11 mouse cellular contexts compared by ENCODE assay signal in the genomic region with DNA sequence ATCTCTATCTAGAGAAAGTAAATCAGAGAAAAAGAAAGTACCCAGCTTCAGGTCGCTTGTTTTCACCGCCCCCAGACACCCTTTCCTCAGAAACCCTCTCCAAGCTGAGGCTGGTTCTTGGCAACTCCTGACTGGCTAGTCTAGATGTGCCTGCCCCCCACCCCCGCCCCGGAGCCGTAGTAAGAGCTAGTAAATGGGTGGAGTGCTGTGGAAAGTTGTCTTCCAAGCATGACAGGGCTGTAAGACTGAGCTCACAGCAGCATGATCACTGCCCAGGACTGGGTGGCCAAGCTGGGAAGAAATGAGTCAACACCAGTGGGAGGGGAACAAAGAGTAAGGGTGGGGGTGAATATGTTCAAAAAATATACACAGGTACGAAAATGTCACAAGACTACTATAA. TPM values are rescaled to one million over a fixed set of nuclear protein-coding genes. Genes with fewer than 3 reads are reported as not detected.
DNase-seq lines count a peak whose midpoint lies in the region; ATAC-seq and TF ChIP-seq lines count a peak whose summit lies in the region.
"Had no signal": no experiment of that assay in that cellular context is flagged by ENCODE, and none has a peak within 500 bp of the region (broad histone marks: within the 10 kb centered on the region; RNA-seq: fewer than 3 reads in every experiment).

No protein-coding gene starts in this region.

- no peak for ATAC-seq in kidney, embryonic 14.5 days (ENCODE audit: low FRiP score, low TSS enrichment)
- ATAC-seq in CD4-positive, CD25-positive, alpha-beta regulatory T cell, adult 4 months = peak; percentile 77
- ATAC-seq in Patski = peak; percentile 84

- no peak for TF ChIP-seq CTCF in Patski (IDR thresholded peaks at IDR 0.05)

- H3K27ac ChIP-seq in kidney, embryonic 14.5 days (ENCODE audit: low read depth, low read length) = 0 out of 2 replicates have a peak overlapping the region, but pooled peaks have one; percentile 42
- no peak overlapping the region for H3K27ac ChIP-seq in limb, embryonic 10.5 days
- H3K27ac ChIP-seq: limb, embryonic 13.5 days had no signal

- H3K36me3 ChIP-seq in kidney, embryonic 14.5 days (ENCODE audit: control insufficient read depth, insufficient read depth, low read length) = no peaks in the 10 kb centered on the region
- peaks cover 16% of the 10 kb centered on the region for H3K36me3 ChIP-seq in limb, embryonic 10.5 days

- no peak overlapping the region for H3K9ac ChIP-seq in kidney, embryonic 14.5 days (ENCODE audit: low read depth, low read length)
- H3K9ac ChIP-seq: limb, embryonic 13.5 days had no signal

- H3K4me1 ChIP-seq in kidney, embryonic 14.5 days (ENCODE audit: control insufficient read depth, insufficient read depth, low read length) = no peaks in the 10 kb centered on the region
- no peaks in the 10 kb centered on the region for H3K4me1 ChIP-seq in limb, embryonic 10.5 days
- H3K4me1 ChIP-seq: limb, embryonic 13.5 days had no signal

- no peak overlapping the region for H3K4me2 ChIP-seq in kidney, embryonic 14.5 days (replicated peaks; ENCODE audit: low read depth, low read length)
- H3K4me2 ChIP-seq: limb, embryonic 13.5 days had no signal

- no peak for DNase-seq in kidney, adult 8-10 months
- no peak for DNase-seq in Patski (ENCODE audit: low read depth, low spot score)
- DNase-seq in heart, postnatal 25 days (ENCODE audit: low spot score) = peak; percentile 20
- no peak for DNase-seq in thymus, postnatal 25 days
- no peak for DNase-seq in left cerebral cortex, adult 18-20 months (ENCODE audit: low spot score in 2 of 2)
- DNase-seq in limb, embryonic 10.5 days (ENCODE audit: low spot score) = no peak
- DNase-seq: kidney, adult 2 months; right cerebral cortex, postnatal 14 days had no signal

- H3K27me3 ChIP-seq in kidney, embryonic 14.5 days (ENCODE audit: control insufficient read depth, insufficient read depth, low read length) = no peaks in the 10 kb centered on the region
- H3K27me3 ChIP-seq in Patski = no peaks in the 10 kb centered on the region
- no peaks in the 10 kb centered on the region for H3K27me3 ChIP-seq in limb, embryonic 10.5 days (ENCODE audit: low read depth, poor library complexity, severe bottlenecking)
- H3K27me3 ChIP-seq: limb, embryonic 13.5 days had no signal

- no peak overlapping the region for H3K4me3 ChIP-seq in kidney, embryonic 14.5 days (ENCODE audit: low read length)
- no peak overlapping the region for H3K4me3 ChIP-seq in limb, embryonic 10.5 days
- H3K4me3 ChIP-seq: limb, embryonic 13.5 days had no signal

- POLR2A ChIA-PET in Patski (lab: Charles Lee) = no interaction called here

- in situ Hi-C loops in Patski (cut with MboI; ENCODE audit: low pct_unique_long_range_greater_than_20kb) = no loop called here

- no peaks in the 10 kb centered on the region for H3K9me3 ChIP-seq in kidney, embryonic 14.5 days (ENCODE audit: control insufficient read depth, low read length)
- no peaks in the 10 kb centered on the region for H3K9me3 ChIP-seq in limb, embryonic 10.5 days (replicated peaks)
- H3K9me3 ChIP-seq: limb, embryonic 13.5 days had no signal

- 56% methylated on average over 6 of the region's 6 CpGs for WGBS in kidney, embryonic 14.5 days
- WGBS in limb, embryonic 10.5 days = 74% methylated on average over 6 of the region's 6 CpGs

- CTCF ChIA-PET in Patski (lab: Charles Lee) = interaction anchor here (0.7 to 1.8 kb wide), 5 partner anchors 10 to 108 kb away, joined by 3 to 5 read pairs (median 3); no protein-coding TSS in a partner anchor

- intact Hi-C loops in heart, postnatal 25 days (cut with DNase I) = no loop called here

RNA-seq across cellular contexts. Expression of a gene that starts 33.8 kb away (rescaled TPM):
- polyA plus RNA-seq in kidney, embryonic 14.5 days (2014; fragmentation: Nextera tagmentation; extraction: Ambion mirVana) = 39.2 and 49.1 TPM in 2 replicates
- 100 to 1,000 TPM; 208 to 259 TPM for polyA plus RNA-seq in CD4-positive, CD25-positive, alpha-beta regulatory T cell, adult 4 months (2017; shearing (Covaris generic))
- polyA plus RNA-seq in Patski (2021) = 62.8 TPM
- 10 to 100 TPM; 23.2 to 25.9 TPM for total RNA-seq in heart, postnatal 25 days (2021)
- 100 to 1,000 TPM; 142 to 146 TPM for total RNA-seq in left cerebral cortex, adult 18-20 months (2021)
- polyA plus RNA-seq in limb, embryonic 10.5 days (2016; fragmentation: Nextera tagmentation; extraction: Ambion mirVana) = 32.1 and 40.2 TPM in 2 replicates
